Mouse (Mus musculus) stomach, postnatal 0 days (tissue): ENCODE measurements around the gene Per1.

ENCODE experiments used
- CTCF ChIP-seq: IDR thresholded peaks from 2 replicates; pipeline ENCODE4 v1.5.1; 2016; ENCODE audit warnings: antibody characterized with exemption, low read depth, mild to moderate bottlenecking, moderate library complexity
- EP300 ChIP-seq: optimal IDR thresholded peaks from 2 replicates; pipeline ENCODE3; 2016; ENCODE audit warnings: antibody characterized with exemption

DNA sequence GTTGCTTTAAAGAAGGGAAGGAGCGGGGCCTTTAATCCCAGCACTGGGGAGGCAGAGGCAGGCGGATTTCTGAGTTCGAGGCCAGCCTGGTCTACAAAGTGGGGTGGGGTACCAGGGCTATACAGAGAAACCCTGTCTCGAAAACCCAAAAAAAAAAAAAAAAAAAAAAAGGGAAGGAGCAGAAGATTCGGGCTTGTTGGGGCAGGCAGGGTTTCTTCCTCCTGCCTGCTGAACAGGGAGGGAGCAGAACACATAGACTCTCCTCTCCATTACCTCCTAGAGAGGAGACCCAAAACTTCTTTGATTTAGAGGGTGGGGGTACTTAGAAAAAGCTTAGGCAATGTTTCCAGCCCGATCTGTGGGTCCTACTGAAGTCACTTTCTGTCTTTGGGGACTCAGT, 40.3 kb downstream of the Per1 start:
- TF ChIP-seq EP300 (no peak), CTCF (no peak)
